Mouse (Mus musculus) lung, postnatal 0 days (tissue): ENCODE measurements at regions not wholly inside any gene's neighbourhood (a gene's known extent, or its start where the extent isn't known, plus 50 kb on each side); places are given as distances from the start of the nearest gene placed in this dataset.

Experiments used
- ATAC-seq: fragments of 200-750 bp; cut with Nextera tagmentation; 2 replicates; pipeline ENCODE4 v1.8.0; 2017; ENCODE audit warnings: moderate library complexity
- DNase-seq: peaks from one replicate; pipeline ENCODE4 v3.0.0-alpha.2; 2016; ENCODE audit warnings: low spot score
- H3K27ac ChIP-seq: fragments of 300-500 bp; sonication (generic); 2 replicates; pipeline ENCODE4 v1.5.1; 2014; ENCODE audit warnings: antibody characterized with exemption, mild to moderate bottlenecking, low read length, mixed read lengths
- H3K27me3 ChIP-seq: fragments of 300-500 bp; sonication (generic); replicated peaks from 2 replicates; pipeline ENCODE4 v1.6.1; 2014; ENCODE audit warnings: low read length, mixed read lengths; ENCODE audit not compliant: insufficient read depth
- H3K36me3 ChIP-seq: fragments of 300-500 bp; sonication (generic); 2 replicates; pipeline ENCODE4 v1.6.1; 2014; ENCODE audit warnings: low read length, mixed read lengths; ENCODE audit not compliant: insufficient read depth
- H3K4me1 ChIP-seq: fragments of 300-500 bp; sonication (generic); 2 replicates; pipeline ENCODE4 v1.6.1; 2014; ENCODE audit warnings: antibody characterized with exemption, low read depth, low read length, mixed read lengths; ENCODE audit not compliant: insufficient read depth
- H3K4me2 ChIP-seq: fragments of 300-500 bp; sonication (generic); replicated peaks from 2 replicates; pipeline ENCODE4 v1.6.1; 2014; ENCODE audit warnings: low read depth, mild to moderate bottlenecking, low read length, moderate library complexity, mixed read lengths
- H3K4me3 ChIP-seq: fragments of 300-500 bp; sonication (generic); 2 replicates; pipeline ENCODE4 v1.5.1; 2014; ENCODE audit warnings: low read depth, low read length
- H3K9ac ChIP-seq: fragments of 300-500 bp; sonication (generic); replicated peaks from 2 replicates; pipeline ENCODE4 v1.6.1; 2014; ENCODE audit warnings: low read depth, mild to moderate bottlenecking
- H3K9me3 ChIP-seq: fragments of 300-500 bp; sonication (generic); 2 replicates; pipeline ENCODE4 v1.6.1; 2016; ENCODE audit warnings: low read length, mixed read lengths
- CTCF ChIP-seq: IDR thresholded peaks from 2 replicates; pipeline ENCODE4 v1.5.1; 2016; ENCODE audit warnings: antibody characterized with exemption, mild to moderate bottlenecking
- EP300 ChIP-seq: IDR thresholded peaks from 2 replicates; pipeline ENCODE4 v1.6.1; 2016; ENCODE audit warnings: antibody characterized with exemption, mild to moderate bottlenecking, control low read depth
- WGBS: fragments of 180-500 bp; shearing (Covaris S2); extraction: QIAGEN DNeasy Blood & Tissue Kit; methylation state at CpG from one replicate; pipeline ENCODE4 v1.1.7; 2014; 5-methylcytosine and 5-hydroxymethylcytosine counted together

GRCm38 (mm10) chr17:22795213-22795612 lies 71.7 kb downstream of the Zfp945 start:
- DNase-seq: no peak

GRCm38 (mm10) chr17:22784481-22784880 lies 82.5 kb downstream of the Zfp945 start:
- H3K4me1 ChIP-seq: no peaks in the 10 kb centered on the region
- ATAC-seq (no peak), DNase-seq (no peak)
- no peak overlapping the region for H3K4me2 ChIP-seq
- H3K27me3 ChIP-seq: no peaks in the 10 kb centered on the region
- WGBS: 87% methylated on average over 2 of the region's 2 CpGs
- no peak for TF ChIP-seq EP300
- TF ChIP-seq CTCF: no peak
- H3K9ac ChIP-seq: no peak overlapping the region
- no peaks in the 10 kb centered on the region for H3K36me3 ChIP-seq
- H3K27ac ChIP-seq: no peak overlapping the region
- H3K4me3 ChIP-seq: no peak overlapping the region
- H3K9me3 ChIP-seq: peaks cover 8% of the 10 kb centered on the region; the same call in 1 of the 2 replicates

More at GRCm38 (mm10) chr17:22795213-22795612, 71.7 kb downstream of the Zfp945 start:
- no peaks in the 10 kb centered on the region for H3K4me1 ChIP-seq
- H3K36me3 ChIP-seq: no peaks in the 10 kb centered on the region
- 80% methylated on average over 5 of the region's 5 CpGs for WGBS
- TF ChIP-seq EP300 (no peak), CTCF (no peak)
- no peak overlapping the region for H3K9ac ChIP-seq
- ATAC-seq: no peak
- H3K4me3 ChIP-seq: no peak overlapping the region
- no peak overlapping the region for H3K27ac ChIP-seq
- peaks cover 5% of the 10 kb centered on the region; the same call in 1 of the 2 replicates for H3K9me3 ChIP-seq
- H3K27me3 ChIP-seq: no peaks in the 10 kb centered on the region
- no peak overlapping the region for H3K4me2 ChIP-seq

- Histone ChIP-seq H3K27me3 (no peaks in the 10 kb centered on the region), H3K4me1 (no peaks in the 10 kb centered on the region), H3K4me2 (no peak overlapping the region), H3K27ac (no peak overlapping the region), H3K9ac (no peak overlapping the region), H3K36me3 (no peaks in the 10 kb centered on the region), H3K4me3 (no peak overlapping the region), H3K9me3 (no peaks in the 10 kb centered on the region)
- 57% methylated on average over 7 of the region's 7 CpGs for WGBS
- TF ChIP-seq EP300 (no peak), CTCF (no peak)
- DNase-seq (no peak), ATAC-seq (no peak)
Observed at GRCm38 (mm10) chr17:22745736-22746135, 121.2 kb downstream of the Zfp945 start.

GRCm38 (mm10) chr17:22739581-22740178 lies 127.3 kb downstream of the Zfp945 start:
- Histone ChIP-seq H3K27me3 (no peaks in the 10 kb centered on the region), H3K9ac (peak overlapping the region; percentile 58), H3K4me2 (peak overlapping the region; percentile 55), H3K4me3 (peak overlapping the region; percentile 62), H3K36me3 (no peaks in the 10 kb centered on the region), H3K9me3 (no peaks in the 10 kb centered on the region), H3K27ac (peak overlapping the region; percentile 71), H3K4me1 (no peaks in the 10 kb centered on the region)
- TF ChIP-seq CTCF (peak; percentile 43), EP300 (0 out of 2 replicates have a peak, but pooled peaks have one; percentile 3)
- under 1% methylated on average over 25 of the region's 25 CpGs for WGBS
- DNase-seq: peak; percentile 78
- peak; percentile 92 for ATAC-seq

GRCm38 (mm10) chr17:22739173-22739572 lies 127.8 kb downstream of the Zfp945 start:
- Histone ChIP-seq H3K27ac (peak overlapping the region; percentile 71), H3K9me3 (no peaks in the 10 kb centered on the region), H3K27me3 (no peaks in the 10 kb centered on the region), H3K4me3 (peak overlapping the region; percentile 62), H3K4me1 (no peaks in the 10 kb centered on the region), H3K4me2 (peak overlapping the region; percentile 55), H3K9ac (peak overlapping the region; percentile 58), H3K36me3 (no peaks in the 10 kb centered on the region)
- ATAC-seq: peak; percentile 16; the same call in 1 of the 2 replicates
- 4% methylated on average over 12 of the region's 12 CpGs for WGBS
- DNase-seq: no peak
- TF ChIP-seq EP300 (no peak), CTCF (no peak)

- Histone ChIP-seq H3K9me3 (no peaks in the 10 kb centered on the region), H3K36me3 (no peaks in the 10 kb centered on the region), H3K4me2 (no peak overlapping the region), H3K9ac (no peak overlapping the region), H3K4me3 (no peak overlapping the region), H3K4me1 (no peaks in the 10 kb centered on the region), H3K27me3 (no peaks in the 10 kb centered on the region), H3K27ac (no peak overlapping the region)
- 92% methylated on average over 4 of the region's 4 CpGs for WGBS
- no peak for DNase-seq
- TF ChIP-seq EP300: no peak
- no peak for TF ChIP-seq CTCF
- ATAC-seq: no peak
Observed at GRCm38 (mm10) chr17:22736360-22736759, 130.6 kb downstream of the Zfp945 start.
